Mouse (Mus musculus) layer of hippocampus, adult 18-20 months (tissue): ENCODE results near the gene Mmp17. TPM values are rescaled to one million over a fixed set of nuclear protein-coding genes. Genes with fewer than 3 reads are reported as not detected.

Experiments
- DNase-seq, 2 experiments: peaks; one replicate each; pipeline ENCODE4 v3.0.0; 2022; ENCODE audit warnings: low spot score in 2 of 2
- long read RNA-seq: library from polyadenylated mRNA; stranded (forward); transcript quantifications from one replicate; pipeline ENCODE4 v2.0.0, GENCODE M21; 2021
- total RNA-seq, 2 experiments: library from RNA; stranded (reverse); gene quantifications; 2 replicates each; pipeline ENCODE4 v1.2.3; 2021

Mmp17 gene
- total RNA-seq: 100 to 1,000 TPM; 123 to 130 TPM
- long read RNA-seq, full-length matches to known transcripts: 368 of 505 reads
- long read RNA-seq, partial matches to known transcripts: 20 of 505 reads
- long read RNA-seq, other reads (novel, unspliced or antisense): 117 of 505 reads

DNA sequence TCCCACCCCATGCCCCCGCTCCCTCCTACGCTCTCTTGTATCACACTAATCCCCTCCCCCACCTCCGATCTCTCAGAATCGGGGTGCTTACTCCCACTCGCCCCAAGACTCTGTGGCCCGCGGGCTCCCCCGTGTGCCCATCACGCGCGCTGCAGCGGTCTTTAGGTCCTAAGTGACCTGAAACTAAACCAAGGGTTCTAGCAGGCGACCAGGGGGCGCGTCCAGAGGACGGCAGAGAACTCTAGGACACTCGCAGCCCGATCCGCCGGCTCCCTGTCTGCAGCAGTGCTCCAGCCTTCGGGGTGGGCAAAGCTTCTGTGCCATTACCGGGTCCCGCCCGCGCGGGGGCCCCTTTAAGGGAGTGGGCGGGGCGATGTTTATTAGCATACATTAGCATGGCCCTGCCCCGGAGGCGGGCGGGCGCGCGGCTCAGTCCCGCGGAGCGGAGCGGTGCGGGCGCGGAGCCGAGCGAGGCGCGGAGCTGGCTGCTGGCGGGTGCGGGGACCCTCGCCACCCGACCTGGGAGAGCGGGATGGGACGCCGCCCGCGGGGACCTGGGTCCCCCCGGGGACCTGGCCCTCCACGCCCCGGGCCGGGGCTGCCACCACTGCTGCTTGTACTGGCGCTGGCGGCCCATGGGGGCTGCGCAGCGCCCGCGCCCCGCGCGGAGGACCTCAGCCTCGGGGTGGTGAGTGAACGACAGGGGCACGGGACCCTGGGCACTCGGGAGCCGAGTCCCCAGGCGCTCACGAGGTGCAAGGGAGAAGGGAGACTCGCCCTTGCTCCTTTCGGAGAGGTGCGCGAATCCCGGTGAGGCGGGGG, at the start of gene Mmp17:
Mmp17 (plus strand) TSS at position 409 of the 822 bp plus-strand sequence.
- peak; percentile 87 to 95 for DNase-seq

DNA sequence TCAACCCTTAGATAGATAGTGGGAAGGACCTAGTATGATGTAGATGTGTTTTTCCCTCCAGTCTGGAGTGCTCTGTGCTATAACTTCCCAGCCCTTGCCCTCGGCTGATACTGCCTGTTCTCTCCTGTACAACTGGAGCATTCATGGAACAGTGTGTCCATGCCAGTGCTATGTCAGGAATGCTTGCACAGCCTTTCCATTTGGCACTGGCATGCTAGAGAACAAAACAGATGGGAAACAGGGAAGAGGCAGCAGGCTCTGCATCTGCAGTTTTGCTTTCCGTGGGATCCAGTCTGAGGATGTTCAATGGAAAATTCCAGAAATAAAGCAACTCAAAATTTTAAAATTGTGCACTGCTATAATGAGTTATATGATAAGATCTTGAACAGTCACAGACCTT, 49.5 kb upstream of the Mmp17 start:
- DNase-seq: peak; percentile 82 to 94

DNA sequence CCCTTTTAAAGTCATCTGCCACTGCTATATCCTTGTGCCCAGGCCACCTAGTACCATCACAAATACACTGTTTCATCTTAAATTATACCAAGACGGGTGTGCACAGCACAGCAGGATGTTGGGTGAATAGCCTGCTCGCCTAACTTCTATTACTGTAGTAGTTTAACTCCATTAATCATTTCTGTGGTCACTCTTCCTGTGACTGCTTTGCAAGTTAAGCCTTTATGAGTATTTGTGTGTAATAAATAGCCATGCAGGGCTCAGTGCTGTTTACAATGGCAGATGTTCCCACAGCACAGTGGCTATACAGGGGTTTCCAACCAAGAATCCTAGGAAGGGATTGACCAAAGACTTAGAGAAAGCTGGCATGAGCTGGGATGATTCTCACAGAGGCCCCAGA, 48.9 kb upstream of the Mmp17 start:
- DNase-seq: no peak

DNA sequence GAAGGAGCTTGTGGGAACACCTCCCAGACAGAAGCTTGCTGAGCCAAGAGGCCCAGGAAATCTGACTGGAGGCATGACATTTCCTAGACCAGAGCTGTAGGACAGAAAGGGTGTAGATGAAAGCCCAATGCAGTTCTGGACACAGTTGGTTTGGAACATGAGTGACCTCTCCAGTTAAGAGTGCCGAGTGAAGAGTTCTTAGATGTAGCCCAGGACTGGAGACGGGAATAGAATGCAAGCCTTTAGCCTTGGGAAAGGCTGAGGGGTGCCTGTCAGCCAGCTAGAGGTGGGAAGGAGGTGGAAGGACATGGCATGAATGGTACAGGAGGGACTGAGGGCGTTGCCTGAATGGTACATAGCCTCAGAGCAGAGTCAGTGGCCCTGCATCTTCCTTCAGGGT, 48.5 kb upstream of the Mmp17 start:
- no peak for DNase-seq

DNA sequence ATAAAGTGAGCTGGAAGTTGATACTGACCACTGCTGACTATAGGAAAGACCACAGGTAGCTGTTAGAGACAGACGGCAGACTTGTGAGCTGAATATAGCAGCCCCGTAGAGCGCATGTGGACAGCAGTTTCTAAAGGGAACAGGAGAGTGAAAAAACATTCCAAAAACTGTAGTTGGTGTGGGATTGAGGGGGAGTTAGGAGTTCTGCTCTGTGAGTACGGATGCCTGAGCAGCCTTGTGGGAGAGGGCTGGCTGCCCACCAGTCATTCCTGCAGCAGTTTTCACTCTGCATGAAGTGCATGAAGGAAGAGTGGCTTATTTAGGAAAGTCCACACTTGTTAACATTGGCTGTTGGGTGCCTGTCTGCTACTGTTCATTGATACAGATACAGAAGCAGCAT, 45.1 kb upstream of the Mmp17 start:
- DNase-seq: peak in 1 of 2 experiments; percentile 60

DNA sequence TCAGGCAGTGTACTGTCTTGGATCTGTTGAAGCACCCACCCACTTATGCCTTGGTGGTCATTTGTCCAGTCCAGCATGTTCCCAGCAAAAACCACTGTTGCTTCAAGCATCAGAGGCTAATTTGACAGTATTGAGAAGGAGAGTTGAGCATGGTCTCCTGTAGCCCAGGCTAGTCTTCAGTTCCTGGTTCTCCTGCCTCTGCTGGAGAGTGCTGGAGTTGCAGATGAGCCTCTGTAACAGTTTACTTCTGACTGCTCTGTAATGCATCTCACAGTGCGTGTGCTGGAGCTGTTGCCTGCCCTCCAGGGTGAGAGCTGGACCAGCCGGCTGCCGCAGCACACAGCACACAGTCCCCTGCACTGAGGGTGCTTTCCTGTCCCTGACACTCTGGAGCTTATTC, 41.7 kb upstream of the Mmp17 start:
- DNase-seq: no peak

DNA sequence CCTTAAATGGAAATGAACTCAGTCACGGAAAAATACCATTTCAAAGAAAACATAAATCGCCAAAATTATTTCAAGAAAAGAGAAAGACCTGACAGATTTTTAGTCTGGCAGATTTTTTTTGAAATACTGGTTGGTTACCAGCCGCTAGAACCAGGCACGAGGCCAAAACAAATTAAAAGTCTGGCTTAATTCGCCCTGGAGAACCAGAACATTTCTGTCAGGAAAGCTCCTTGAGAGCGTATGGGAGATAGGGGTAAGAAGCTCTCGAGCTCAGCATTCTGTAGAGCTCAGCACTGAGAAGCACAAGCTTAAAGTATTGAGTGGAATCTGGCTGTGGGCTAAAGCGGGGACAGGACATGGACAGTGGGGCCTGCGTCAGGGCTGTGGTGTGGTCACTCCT, 38.2 kb upstream of the Mmp17 start:
- peak; percentile 65 to 81 for DNase-seq

DNA sequence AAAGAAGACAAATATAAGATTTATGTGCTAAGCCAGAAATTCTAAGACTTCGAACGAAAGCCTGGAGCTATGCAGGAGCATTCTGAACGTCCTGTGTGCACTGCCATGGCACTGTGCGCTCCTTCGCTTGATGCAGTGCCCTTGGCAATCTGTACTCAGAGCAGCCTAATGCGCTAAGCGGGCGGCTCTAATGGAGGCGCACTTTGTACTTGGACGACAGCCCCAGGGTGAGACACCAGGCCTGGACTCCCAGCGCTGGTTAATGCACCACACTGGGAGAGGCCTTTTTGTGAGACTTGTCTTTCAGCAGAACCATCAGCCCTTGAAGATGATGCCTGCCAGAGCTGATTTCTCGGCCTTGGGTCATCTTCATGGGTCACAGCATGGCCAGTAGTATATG, 34.3 kb upstream of the Mmp17 start:
- DNase-seq: no peak

DNA sequence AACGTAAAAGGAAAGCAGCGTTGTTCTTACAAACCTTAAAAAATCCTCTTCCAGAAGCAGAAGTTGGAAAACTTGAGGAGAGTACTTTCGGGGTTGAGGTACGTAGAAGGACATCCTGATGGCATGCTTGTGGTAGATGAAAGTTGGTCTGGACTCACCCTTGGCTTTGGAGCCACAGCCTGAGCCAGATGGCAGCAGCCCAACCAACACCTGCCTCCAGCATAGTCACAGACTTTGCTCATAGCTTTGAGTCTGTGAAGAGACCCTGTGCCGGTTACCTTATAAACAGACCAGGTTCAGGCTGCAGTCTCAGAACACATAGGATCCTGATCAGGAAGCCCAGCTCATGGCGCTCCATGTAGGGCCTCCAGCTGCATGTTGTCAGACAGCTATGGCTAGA, 33.2 kb upstream of the Mmp17 start:
- DNase-seq: no peak

DNA sequence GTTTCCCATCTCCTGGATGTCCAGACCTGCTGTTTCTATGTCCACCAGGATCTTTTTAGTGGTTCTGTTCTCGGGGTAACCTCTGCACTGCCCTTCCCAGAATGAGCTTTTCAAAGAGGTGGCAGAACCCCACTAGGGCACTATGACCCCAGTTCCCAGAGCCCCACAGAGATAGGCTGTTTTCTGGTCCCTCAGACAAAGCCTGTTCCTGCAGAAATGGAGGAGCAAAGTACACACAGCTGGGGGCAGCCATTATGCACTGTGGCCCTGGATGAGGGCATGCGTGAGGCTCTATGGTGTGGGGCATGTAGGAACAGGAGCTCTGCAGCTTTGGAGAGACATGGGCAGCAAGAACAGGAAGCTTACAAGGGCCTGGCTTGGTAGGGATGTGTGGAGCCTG, 32.0 kb upstream of the Mmp17 start:
- DNase-seq: no peak

DNA sequence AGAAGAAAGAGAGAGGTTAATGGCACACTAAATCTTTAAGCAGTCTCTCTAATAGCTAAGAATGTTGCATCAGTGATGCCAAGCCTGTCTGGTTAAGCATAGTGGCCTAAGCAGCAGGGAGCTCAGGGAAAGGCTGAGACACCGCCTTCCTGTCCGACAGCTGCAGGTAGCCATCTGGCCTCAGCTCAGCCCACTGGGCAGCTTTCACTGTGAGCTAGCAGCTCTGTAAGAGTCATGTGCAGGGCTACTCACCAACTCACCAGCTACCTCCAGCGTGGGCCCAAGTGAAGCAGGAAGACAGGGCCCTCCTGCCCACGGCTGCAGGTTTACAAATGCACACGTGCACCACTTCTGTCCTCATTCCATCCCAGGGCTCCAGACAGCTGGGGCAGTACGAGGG, 30.3 kb upstream of the Mmp17 start:
- DNase-seq: no peak

DNA sequence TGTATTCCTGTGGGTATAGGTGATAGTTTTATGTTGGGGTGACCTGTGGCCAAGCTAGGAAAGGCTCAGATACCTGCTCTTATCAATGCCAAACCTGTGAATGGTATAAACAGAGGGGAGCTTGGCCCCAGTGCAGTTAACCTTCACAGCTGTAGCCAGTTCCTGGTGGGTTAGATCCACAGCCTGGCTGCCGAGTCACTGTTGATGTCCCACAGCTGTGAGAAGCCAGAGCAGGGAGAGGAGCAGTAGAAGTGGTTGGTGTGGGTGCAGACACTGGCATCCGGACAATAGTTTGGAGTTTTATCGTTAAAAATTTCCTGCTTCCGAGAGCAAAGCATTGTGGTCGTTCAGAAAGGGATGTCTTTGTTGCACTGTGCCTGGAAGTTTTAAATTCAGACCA, 25.4 kb upstream of the Mmp17 start:
- DNase-seq: no peak

DNA sequence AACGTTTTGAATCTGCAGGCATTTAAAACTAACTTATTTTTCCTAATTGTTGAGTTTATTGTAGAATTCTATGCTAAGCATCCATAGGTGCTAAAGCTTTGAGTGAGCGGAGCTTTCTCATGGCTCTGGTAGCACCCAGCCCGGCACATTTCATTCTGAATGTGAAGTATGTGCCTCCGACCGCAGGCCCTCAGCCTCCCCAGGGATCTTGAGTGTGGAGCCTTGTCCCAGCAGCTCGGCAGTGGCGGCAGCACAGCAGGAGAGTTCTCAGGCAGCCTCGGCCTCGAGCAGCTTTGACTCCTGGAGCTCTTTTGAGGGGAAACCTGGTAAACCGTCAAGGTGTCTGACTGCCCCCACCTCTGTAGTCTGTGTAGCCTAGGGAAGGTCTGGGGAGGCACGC, 24.7 kb upstream of the Mmp17 start:
- no peak for DNase-seq

DNA sequence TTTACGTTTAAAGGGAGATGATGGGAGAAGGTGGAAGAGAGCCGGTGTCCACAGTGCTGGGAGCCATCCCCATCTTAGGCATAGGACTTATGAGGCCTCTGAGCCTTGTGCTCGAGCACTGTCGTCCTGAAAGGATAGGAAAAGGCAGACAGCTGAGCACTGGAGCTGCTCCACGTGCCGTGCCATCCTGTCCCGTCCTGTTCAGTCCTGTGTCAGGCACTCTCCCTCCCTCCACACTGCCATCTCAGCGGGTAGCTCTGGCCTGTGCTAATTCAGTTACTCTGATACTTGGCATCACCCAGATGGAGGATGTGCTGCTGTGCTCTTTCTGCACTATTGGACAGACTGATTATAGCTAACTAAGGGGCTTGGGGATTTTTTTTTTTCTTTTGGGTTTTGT, 21.6 kb upstream of the Mmp17 start:
- DNase-seq: no peak

DNA sequence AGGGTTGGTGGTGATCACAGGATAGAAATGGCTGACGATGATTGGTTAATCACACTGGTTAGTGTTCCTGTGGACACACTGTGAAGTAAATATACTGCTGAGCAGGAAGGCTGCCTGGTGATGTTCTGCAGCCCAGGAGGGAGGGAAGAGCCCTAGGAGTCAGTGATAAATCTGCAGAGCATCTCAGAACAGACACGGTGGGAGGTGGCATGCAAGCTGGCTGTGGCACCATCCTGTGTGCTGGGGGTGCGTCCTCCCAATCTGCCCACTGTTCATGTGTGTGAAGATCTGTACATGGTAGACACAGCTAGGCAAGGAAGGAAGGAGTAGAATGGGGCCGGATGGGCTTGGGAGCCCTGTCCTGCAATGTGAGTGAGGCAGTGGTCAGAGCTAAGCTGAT, 15.4 kb upstream of the Mmp17 start:
- peak in 1 of 2 experiments; percentile 60 for DNase-seq

DNA sequence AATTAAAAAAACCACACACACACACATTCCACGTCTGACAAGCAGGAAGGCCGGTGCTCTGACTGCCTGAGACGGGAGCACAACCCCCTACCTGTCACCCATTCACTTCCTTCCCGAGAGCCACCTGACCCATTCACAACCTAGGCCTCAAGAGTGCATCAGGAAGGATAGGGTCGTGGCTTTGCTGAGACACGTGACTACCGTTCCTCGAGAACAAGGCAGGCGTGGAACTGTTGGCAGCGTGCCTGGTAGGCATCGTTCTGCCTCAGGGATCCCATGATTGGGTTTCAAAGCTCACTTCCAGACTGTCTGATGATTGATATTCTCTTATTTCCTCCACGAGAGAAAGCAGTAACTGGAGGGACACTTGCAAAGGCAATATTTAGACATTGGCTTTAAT, 5.8 kb upstream of the Mmp17 start:
- no peak for DNase-seq

DNA sequence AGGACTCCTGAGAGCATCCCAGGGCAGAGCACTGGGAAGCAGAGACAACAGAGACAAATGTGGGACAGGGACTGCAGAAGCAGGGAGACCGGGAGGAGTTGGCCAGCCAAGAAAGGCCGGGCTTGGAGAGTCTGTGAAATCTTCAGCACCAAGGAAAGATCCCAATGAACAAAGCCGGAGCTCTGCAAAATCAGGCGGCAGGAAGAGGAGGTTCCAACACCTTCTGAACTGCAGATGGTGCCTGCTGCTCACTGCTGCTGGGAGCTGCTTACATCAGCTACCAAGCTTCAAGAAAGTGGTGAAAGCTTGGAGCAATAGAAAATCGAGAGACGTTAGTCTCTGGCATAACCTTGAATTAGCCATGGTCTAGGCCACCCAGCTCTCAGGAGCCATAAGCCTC, 3.9 kb upstream of the Mmp17 start:
- DNase-seq: peak in 1 of 2 experiments; percentile 52

DNA sequence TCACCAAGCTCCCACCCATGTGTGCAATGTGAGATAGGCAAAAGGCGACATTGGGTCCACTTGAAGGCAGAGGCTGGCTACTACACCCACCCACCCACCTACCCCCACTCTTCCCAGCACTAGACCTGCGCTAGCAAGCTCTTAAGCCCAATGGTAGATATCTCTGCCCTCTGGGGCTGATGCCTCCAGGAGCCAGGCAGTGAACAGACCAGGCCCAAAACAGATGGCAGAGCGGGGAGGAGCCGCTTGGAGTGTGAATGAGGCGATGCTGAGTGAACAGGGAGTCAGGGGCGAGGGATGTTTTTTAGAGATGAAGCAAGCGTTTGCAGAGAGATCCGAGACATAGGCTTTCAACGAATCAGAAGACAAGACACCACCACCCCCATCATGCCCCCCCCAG, 3.4 kb upstream of the Mmp17 start:
- DNase-seq: peak in 1 of 2 experiments; percentile 69

DNA sequence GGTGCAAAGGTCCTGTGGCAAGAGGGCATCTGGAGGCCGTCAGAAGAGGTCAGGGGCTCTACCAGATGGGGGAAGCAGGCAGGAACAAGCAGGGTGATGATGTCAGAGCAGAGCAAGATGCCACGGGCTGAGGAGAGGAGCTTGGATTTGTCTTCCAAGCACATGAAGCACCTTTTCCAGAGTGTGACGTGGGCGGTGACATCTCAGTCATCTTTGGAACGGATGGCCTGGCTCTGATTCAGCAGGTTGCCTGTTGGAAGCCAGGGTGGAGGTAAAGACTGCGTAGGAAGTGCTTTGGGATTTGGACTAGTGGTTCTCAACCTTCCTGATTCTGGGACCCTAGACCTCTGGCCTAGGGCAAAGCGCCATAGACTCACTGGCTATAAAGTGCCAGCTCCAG, 3.0 kb upstream of the Mmp17 start:
- peak in 1 of 2 experiments; percentile 38 for DNase-seq

DNA sequence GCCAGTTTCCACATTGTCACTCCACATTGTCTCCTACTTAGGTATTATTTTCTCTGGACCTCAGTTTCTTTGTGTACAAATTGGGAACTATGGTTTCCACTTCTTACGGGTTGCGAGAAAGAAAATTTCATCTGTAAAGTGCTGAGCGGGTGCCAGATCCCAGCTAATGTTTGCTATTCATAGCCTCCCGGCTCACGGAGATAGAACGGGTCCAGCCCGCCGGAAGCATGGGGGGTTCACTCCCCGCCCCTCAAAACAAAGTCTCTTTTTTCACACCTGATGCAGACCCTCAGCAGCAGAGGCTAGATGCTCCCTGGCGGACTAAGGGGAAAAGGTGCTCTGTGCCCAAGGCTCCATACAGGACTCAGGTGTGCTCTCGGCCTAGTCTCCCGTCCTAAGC, 638 bp upstream of the Mmp17 start:
- no peak for DNase-seq

DNA sequence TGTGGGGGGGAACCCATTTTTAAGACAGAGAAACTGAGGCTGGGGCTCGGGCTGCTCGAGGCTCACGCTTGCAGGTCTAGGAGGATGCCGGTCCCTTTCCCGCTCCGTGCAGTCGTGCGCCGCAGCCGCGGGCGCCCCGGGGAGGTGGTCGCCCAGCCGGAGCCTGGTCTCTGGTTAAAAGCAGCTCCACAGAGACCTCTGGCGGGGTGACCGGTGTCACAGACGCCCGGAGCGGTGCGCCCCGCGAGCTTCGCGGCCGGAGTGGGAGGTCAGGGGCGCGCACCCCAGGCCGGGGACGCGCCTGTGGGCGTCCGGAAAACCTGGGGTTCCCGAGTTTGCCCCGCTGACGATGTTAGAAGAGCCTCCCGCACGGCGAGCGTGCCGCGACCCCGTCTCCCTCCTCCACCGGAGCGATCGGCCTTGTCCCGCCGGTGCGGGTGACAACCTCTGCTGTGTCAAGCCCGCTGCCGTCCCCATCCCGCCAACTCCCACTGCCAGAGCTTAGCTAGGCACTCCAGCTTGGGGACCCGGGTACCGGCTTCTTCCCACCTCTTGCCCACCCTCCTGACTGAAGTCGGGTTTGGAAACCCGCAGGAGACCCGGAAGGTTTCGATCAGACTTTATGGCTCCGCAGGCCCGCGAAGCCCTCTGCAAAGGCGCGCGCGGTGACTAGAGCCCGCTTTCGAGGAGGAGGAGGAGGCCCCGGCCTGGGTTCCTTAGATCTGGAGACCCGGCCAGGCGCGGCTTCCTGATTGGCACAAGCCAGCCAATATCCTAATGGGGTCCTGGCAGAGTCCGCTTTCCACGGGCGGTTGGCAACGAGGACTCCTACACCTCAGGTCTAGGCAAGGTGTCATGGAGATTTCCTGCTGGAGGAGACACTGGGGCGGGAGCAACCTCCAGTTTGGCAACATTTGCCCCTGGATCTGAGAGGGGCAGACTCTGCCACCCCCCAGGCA, 893 bp downstream of the Mmp17 start:
- DNase-seq: peak in 1 of 2 experiments; percentile 40

DNA sequence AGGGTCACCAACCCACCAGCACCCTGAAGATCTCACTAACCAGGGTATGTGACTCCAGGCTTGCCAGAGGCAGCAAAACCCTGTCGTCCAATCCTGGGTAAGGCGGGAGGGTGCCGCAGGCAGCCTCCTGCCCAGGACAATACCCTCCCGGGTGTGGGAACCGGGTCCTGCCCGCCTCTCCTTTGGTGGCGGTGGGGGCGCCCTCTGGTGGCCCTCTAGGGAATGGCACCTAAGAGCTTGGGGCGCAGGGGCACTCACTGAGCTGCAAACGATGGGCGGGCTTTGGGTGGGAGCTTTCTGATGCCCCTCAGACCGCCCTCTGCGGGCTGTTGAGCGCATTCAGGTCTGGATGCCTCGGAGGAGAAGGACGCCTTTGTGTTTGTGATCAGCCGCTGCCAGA, 2.0 kb downstream of the Mmp17 start:
- peak; percentile 72 to 88 for DNase-seq
